Mouse (Mus musculus) heart, postnatal 0 days (tissue): Measurements from ENCODE around the gene Trp53i13.

Experiments
- CTCF ChIP-seq: IDR thresholded peaks from 2 replicates; pipeline ENCODE4 v1.5.1; 2016; ENCODE audit warnings: antibody characterized with exemption, control low read depth, low read depth
- EP300 ChIP-seq: IDR thresholded peaks from 2 replicates; pipeline ENCODE4 v1.6.1; 2016; ENCODE audit warnings: antibody characterized with exemption, low read depth

DNA sequence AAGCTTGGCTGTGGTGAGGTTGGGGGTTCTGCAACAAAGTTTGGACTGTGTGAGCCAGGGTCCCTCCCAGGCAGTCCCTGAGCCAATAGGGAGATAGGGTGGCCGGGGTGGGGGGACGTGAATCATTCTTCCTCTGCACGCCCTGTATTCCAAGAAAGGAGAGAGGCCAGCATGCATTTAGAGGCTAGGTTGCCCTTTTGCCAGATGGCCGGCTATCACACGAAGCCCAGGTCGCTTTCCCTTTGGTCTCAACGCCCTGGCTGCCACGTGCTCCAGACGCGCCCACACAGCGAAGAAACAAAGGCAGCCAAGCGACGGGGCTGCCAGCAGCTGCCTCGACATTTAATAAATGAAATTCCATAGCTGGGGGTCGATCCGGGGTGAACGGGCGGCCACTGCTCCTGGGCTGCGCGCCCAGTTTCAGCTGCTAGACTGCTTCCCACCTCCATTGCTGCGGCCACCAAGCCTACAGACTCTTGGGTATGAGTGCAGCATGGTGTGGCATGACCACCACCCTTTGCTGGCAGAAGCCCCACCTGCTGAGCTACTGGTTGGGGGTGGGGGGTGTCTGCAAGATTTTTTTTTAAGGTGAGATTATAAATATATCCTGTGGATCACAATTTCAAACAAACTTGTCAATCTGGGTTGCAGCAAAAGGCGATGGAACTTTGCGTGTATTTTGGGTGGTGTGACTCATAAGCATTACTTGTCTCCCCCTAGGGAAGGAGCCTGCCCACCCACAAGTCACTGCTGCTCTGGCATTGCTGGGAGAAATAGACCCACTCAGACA is 24.1 kb downstream of the Trp53i13 start:
- TF ChIP-seq CTCF: no peak
- TF ChIP-seq EP300: 0 out of 2 replicates have a peak, but pooled peaks have one; percentile 4
